Mouse (Mus musculus): Measurements from ENCODE around the gene Csrp1. TPM values are rescaled to one million over a fixed set of nuclear protein-coding genes. Genes with fewer than 3 reads are reported as not detected.

The Csrp1 gene
- total RNA-seq (2017): 148 and 162 TPM in 2 replicates

DNA sequence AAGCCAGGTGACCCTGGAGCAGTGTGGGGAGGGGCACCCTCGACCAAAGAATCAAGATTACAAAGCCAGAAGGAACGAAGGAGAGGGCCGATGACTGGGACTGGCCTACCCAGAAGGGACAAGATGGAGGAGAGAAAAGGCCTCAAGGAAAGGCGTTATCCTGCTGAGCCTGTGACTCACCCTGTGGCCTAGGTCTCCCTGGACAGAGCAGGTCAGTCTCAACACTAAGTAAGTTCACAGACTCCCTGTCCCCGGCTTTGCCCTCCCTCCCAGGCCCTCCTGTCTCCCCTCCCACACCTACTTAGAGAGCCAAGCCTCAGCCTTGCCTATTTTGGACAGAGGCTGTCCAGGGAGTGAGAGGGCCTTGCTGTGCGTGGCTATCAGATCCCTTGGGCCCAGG lies at the start of gene Csrp1:
Gene Csrp1, plus strand, starts transcription at position 79 of the 400 bp plus-strand sequence.
- ATAC-seq (replicated peaks in 1 of 2; ENCODE audit: insufficient read depth in 1 of 2, low FRiP score in 2 of 2, low TSS enrichment in 1 of 2, low read depth in 1 of 2, poor library complexity in 2 of 2, severe bottlenecking in 2 of 2): no peak; a peak in 1 of 4 replicates

DNA sequence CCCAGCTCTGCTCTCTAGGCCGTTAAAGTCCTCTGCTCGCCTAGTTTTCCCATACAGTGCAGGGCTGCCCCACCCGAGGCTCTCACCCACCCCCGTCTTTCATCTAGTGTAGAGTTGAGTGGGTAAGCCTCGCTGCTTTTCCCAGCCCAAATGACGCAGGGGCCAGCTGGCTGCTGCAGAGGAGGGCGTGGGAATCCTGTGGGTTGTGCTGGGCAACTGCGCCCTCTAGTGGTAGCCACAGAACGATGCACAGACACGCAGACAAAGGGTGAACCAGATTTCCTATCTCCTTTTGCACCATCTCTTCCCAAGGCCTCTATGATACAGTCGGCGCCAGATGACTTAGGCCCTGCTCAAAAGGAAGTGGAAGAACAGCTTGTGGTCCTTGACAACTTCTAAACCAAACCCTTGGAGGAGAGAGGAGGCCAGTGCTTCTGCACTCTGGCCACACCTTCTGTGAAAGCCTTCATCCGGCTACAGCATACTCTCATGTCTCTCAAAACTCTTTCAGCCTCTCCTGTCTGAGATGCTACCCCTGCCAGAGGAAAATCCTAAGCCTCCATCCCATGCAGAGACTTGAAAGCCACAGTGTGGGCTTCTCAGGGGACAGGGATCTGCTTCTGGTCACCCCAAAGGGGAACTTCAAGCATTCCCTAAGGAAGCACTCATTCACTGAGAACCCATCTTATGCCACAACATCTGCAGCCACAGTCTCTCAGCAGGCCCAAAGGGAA lies 49.3 kb upstream of the Csrp1 start:
- ATAC-seq (replicated peaks in 1 of 2; ENCODE audit: insufficient read depth in 1 of 2, low FRiP score in 2 of 2, low TSS enrichment in 1 of 2, low read depth in 1 of 2, poor library complexity in 2 of 2, severe bottlenecking in 2 of 2): peak; percentile 71 to 74

GRCm38 (mm10) chr1:135671406-135671805 lies 48.5 kb upstream of the Csrp1 start:
- ATAC-seq (replicated peaks in 1 of 2; ENCODE audit: insufficient read depth in 1 of 2, low FRiP score in 2 of 2, low TSS enrichment in 1 of 2, low read depth in 1 of 2, poor library complexity in 2 of 2, severe bottlenecking in 2 of 2): no peak

- ATAC-seq (replicated peaks in 1 of 2; ENCODE audit: insufficient read depth in 1 of 2, low FRiP score in 2 of 2, low TSS enrichment in 1 of 2, low read depth in 1 of 2, poor library complexity in 2 of 2, severe bottlenecking in 2 of 2): no peak
Observed at GRCm38 (mm10) chr1:135671956-135672355, 47.9 kb upstream of the Csrp1 start.

DNA sequence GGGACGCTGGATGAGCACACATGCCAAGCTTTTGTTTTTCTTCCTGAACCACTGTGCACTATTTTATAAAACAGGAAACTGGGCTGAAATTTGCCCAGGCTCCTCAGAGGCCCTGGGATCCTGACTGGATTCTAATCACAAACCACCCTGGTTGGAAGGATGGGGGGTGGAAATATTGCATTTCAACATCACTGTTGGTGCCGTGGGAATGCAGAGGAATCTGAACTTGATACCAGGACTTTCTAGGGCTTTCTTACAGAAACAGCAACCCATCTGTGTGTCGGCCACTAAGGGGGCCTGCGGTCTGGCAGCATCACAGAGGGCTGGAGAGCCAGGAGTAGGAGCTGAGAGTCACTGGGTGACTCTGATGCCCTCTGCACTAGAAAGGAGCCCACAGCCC lies 47.5 kb upstream of the Csrp1 start:
- no peak for ATAC-seq (replicated peaks in 1 of 2; ENCODE audit: insufficient read depth in 1 of 2, low FRiP score in 2 of 2, low TSS enrichment in 1 of 2, low read depth in 1 of 2, poor library complexity in 2 of 2, severe bottlenecking in 2 of 2)

DNA sequence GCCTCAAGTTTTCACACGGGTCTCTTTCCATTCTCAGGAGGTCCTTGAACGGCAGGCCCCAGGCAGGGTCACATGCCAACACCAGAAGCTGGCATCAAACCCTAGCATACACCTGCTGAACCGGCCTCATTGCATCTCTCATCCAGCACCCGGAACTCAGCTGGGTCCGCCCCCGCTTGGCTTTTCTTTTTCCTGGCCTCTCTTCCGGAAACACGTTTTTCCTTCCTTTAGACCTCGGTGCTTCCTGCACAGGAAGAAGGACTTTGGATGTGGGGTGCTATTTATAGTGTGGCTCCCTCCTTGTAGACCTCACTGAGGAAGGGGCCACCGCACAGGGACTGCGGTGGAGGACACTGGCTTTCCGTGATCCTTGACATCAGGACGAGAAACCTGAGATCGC lies 46.4 kb upstream of the Csrp1 start:
- ATAC-seq (replicated peaks in 1 of 2; ENCODE audit: insufficient read depth in 1 of 2, low FRiP score in 2 of 2, low TSS enrichment in 1 of 2, low read depth in 1 of 2, poor library complexity in 2 of 2, severe bottlenecking in 2 of 2): 0 out of 4 replicates have a peak, but pooled peaks have one; percentile 14 to 18

DNA sequence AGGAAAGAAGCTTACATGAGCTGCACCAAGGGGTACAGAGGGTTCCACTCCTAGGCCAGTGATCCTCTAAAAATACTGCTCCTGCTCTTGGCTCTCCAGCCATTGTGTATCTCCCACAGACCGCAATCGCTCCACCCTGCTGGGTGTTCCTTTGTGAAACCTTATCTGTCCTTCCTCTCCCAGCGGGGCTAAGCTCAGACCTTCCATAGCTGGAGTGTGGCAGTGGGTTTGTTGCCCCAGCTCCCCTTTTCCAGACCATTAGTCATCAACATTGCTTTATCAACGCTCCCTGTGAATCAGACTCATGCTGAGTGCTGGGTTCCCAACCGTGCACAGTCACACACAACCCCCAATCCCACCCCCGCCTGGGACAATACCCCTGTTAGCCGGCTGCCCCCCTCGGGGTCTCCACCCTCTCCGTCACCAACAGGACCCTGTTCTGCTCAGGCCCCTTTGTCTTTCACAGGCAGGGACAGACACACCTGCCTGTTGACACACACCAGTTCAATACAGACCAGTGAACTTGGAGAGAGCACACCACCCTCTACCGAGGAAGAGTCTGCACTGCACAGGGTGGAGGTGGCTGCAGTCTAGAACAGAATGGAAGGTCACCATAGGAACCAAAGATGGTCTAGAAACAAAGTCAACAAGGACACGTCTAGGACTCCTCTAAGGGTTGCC lies 44.3 kb upstream of the Csrp1 start:
- ATAC-seq (replicated peaks in 1 of 2; ENCODE audit: insufficient read depth in 1 of 2, low FRiP score in 2 of 2, low TSS enrichment in 1 of 2, low read depth in 1 of 2, poor library complexity in 2 of 2, severe bottlenecking in 2 of 2): no peak

DNA sequence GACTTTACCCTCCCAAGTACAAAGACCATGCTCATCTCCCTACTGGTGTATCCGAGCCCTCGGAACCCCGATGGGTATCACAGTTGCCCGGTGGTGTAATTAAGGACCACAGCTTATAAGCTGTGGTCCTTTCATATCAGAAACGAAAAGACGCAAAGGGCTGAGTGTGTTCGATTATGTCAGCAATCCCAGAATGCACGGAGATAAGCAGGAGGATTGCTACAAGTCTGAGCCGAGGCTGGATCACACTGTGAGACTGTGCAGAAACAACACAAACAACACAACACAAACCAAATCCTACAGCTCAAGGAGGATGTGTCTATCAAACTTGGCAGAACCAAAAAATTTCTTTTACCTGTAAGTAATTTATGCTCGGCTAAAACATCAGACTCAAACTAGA lies 43.6 kb upstream of the Csrp1 start:
- ATAC-seq (replicated peaks in 1 of 2; ENCODE audit: insufficient read depth in 1 of 2, low FRiP score in 2 of 2, low TSS enrichment in 1 of 2, low read depth in 1 of 2, poor library complexity in 2 of 2, severe bottlenecking in 2 of 2): no peak

- ATAC-seq (replicated peaks in 1 of 2; ENCODE audit: insufficient read depth in 1 of 2, low FRiP score in 2 of 2, low TSS enrichment in 1 of 2, low read depth in 1 of 2, poor library complexity in 2 of 2, severe bottlenecking in 2 of 2): no peak
Observed at GRCm38 (mm10) chr1:135676938-135677682, 42.8 kb upstream of the Csrp1 start.

DNA sequence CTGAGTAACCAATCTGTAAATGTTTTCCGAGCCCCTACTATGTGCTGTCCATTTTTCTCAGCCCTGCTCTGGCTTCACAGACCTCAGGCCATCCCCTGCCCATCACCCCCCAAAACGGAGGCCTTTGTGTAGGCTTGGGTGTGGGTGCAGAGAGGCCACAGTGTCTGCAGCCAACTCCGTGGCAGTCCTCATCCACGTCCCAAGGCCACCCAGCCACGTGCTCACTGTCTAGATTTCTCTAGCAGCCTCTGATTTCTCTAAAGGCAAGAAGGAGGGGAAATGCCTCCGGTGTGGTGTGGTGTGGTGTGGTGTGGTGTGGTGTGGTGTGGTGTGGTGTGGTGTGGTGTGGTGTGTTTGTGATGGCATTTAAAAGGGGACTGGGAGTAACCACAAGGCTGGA lies 41.7 kb upstream of the Csrp1 start:
- ATAC-seq (replicated peaks in 1 of 2; ENCODE audit: insufficient read depth in 1 of 2, low FRiP score in 2 of 2, low TSS enrichment in 1 of 2, low read depth in 1 of 2, poor library complexity in 2 of 2, severe bottlenecking in 2 of 2): no peak

DNA sequence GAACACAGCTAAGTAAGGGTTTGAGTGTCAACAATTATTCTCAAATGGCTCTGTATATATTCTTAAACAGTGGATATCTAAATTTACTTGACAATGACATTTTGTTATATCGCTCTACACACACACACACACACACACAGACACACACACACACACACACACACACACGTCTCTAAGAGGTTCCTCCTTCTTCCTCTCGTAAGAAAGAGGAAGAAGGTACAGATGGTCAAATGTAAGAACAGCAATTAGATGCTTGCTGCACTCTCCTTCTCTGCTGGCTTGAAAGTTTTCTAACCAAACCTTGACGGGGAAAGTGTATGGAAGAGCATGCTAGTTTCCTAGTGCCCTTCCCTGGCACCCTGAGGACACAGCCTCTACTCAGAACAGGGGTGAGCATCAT lies 39.1 kb upstream of the Csrp1 start:
- peak; percentile 68 to 71 for ATAC-seq (replicated peaks in 1 of 2; ENCODE audit: insufficient read depth in 1 of 2, low FRiP score in 2 of 2, low TSS enrichment in 1 of 2, low read depth in 1 of 2, poor library complexity in 2 of 2, severe bottlenecking in 2 of 2)

GRCm38 (mm10) chr1:135681122-135681521 lies 38.7 kb upstream of the Csrp1 start:
- ATAC-seq (replicated peaks in 1 of 2; ENCODE audit: insufficient read depth in 1 of 2, low FRiP score in 2 of 2, low TSS enrichment in 1 of 2, low read depth in 1 of 2, poor library complexity in 2 of 2, severe bottlenecking in 2 of 2): peak in 1 of 2 experiments; percentile 39; a peak in 1 of 4 replicates

DNA sequence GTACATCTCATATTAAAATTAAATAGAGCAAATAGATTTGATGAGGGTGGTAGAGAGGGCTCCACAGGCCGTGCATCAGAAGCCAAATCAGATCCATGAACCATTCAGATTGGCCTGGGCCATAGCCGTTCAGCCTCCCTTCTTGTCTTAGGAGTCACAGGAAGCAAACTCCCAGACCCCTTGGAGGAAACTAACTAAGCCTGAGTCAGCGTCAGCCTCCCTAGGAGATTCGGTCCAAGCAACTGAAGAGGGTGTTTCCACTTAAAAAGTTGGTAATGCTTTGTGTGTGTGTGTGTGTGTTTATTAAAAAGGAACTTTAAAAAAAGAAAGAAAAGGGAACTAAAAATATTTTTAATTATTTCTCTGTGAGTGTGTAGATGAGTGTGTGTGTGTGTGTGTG lies 35.0 kb upstream of the Csrp1 start:
- ATAC-seq (replicated peaks in 1 of 2; ENCODE audit: insufficient read depth in 1 of 2, low FRiP score in 2 of 2, low TSS enrichment in 1 of 2, low read depth in 1 of 2, poor library complexity in 2 of 2, severe bottlenecking in 2 of 2): no peak

DNA sequence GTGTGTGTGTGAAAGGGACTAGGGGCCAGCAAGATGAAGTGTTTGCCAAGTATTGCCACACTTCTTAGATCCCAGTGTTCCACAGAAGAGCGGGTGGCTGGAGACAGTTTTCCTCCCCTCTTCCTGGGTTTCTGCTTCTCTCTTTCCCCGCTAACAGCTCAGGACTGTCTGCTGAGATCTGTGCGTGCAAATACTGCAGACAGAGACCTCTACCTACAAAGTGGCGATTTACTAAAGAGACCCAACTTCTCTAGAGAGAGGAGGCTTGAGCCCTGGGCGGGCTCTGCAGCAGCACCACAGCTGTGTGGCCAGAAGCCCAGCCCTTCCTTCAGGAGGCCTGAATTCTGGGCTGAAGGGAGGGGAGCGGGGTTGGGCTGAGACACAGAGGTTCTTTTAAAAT lies 34.5 kb upstream of the Csrp1 start:
- ATAC-seq (replicated peaks in 1 of 2; ENCODE audit: insufficient read depth in 1 of 2, low FRiP score in 2 of 2, low TSS enrichment in 1 of 2, low read depth in 1 of 2, poor library complexity in 2 of 2, severe bottlenecking in 2 of 2): no peak

GRCm38 (mm10) chr1:135686792-135687510 lies 32.9 kb upstream of the Csrp1 start:
- ATAC-seq (replicated peaks in 1 of 2; ENCODE audit: insufficient read depth in 1 of 2, low FRiP score in 2 of 2, low TSS enrichment in 1 of 2, low read depth in 1 of 2, poor library complexity in 2 of 2, severe bottlenecking in 2 of 2): peak; percentile 21 to 53; a peak in 2 of 4 replicates

- peak; percentile 34 to 57 for ATAC-seq (replicated peaks in 1 of 2; ENCODE audit: insufficient read depth in 1 of 2, low FRiP score in 2 of 2, low TSS enrichment in 1 of 2, low read depth in 1 of 2, poor library complexity in 2 of 2, severe bottlenecking in 2 of 2)
Observed at GRCm38 (mm10) chr1:135687771-135688492, 31.9 kb upstream of the Csrp1 start.

- ATAC-seq (replicated peaks in 1 of 2; ENCODE audit: insufficient read depth in 1 of 2, low FRiP score in 2 of 2, low TSS enrichment in 1 of 2, low read depth in 1 of 2, poor library complexity in 2 of 2, severe bottlenecking in 2 of 2): peak; percentile 28 to 55; a peak in 3 of 4 replicates
Observed at GRCm38 (mm10) chr1:135688686-135689085, 31.2 kb upstream of the Csrp1 start.
